Mouse (Mus musculus) gastrocnemius, adult 2 months (tissue): ENCODE measurements around the gene A830018L16Rik. TPM values are rescaled to one million over a fixed set of nuclear protein-coding genes. Genes with fewer than 3 reads are reported as not detected.
"Not testable (repeated sequence)": the region's sequence is repeated elsewhere in the genome, so short reads cannot be mapped to it uniquely, and the experiment has no call there.

Experiments
- DNase-seq: peaks from one replicate; pipeline ENCODE4 v3.0.0; 2022
- H3K27ac ChIP-seq: fragments of 200-600 bp; 2 replicates; pipeline ENCODE4 v1.8.1; 2022; ENCODE audit warnings: mild to moderate bottlenecking
- H3K4me3 ChIP-seq: fragments of 200-600 bp; 2 replicates; pipeline ENCODE4 v1.8.1; 2022; ENCODE audit warnings: mild to moderate bottlenecking, moderate library complexity
- CTCF ChIP-seq: fragments of 200-600 bp; IDR thresholded peaks from 2 replicates; pipeline ENCODE4 v1.8.1; 2022; ENCODE audit warnings: antibody characterized with exemption, mild to moderate bottlenecking, moderate library complexity
- intact Hi-C: fragments of 180-260 bp; cut with DNase I; formaldehyde crosslinking; loops from one replicate; pipeline ENCODE4 v1.15.1; 2025
- total RNA-seq, 2 experiments: library from RNA; stranded (reverse); gene quantifications; 2 replicates each; pipeline ENCODE4 v1.2.3; 2021

Gene A830018L16Rik
- total RNA-seq, 2 experiments from 2014 or later, result not detected

DNA sequence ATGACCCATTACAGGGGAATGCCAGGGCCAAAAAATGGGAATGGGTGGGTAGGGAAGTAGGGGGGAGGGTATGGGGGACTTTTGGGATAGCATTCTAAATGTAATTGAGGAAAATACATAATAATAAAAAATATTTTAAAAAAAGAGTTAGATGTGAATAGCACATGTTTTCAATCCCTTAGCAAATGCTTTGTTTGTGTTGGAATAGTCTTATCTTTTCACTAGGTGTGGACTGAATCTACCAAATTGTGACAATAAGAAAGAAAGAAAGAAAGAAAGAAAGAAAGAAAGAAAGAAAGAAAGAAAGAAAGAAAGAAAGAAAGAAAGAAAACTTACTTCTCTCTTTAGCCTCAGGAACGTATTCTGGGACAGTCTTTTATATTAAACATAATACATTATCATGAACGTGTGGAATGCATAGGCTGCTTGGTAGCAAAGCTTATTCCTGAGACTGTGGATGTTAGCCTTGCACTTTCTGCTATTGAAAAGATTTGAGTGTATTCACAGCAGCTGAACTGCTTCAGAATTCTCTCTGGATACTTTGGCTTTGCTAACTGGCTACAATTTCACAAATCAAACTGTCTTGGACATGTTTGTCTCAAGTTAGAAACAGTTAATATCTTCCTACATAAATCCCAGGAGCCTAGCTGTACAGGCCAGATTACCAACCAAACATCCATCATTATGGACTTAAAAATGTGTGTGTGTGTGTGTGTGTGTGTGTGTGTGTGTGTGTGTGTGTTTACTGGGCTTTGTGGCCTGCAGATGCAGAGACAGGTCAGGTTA is 545.7 kb downstream of the A830018L16Rik start:
- TF ChIP-seq CTCF, result no peak
- no peak for DNase-seq
- no peak overlapping the region for H3K27ac ChIP-seq
- no peak overlapping the region for H3K4me3 ChIP-seq
- intact Hi-C loops, result no loop called here

GRCm38 (mm10) chr1:11982590-11983136 is 568.8 kb downstream of the A830018L16Rik start:
- DNase-seq, result no peak
- no peak for TF ChIP-seq CTCF
- no peak overlapping the region for H3K4me3 ChIP-seq
- no peak overlapping the region for H3K27ac ChIP-seq
- intact Hi-C loops, result no loop called here

DNA sequence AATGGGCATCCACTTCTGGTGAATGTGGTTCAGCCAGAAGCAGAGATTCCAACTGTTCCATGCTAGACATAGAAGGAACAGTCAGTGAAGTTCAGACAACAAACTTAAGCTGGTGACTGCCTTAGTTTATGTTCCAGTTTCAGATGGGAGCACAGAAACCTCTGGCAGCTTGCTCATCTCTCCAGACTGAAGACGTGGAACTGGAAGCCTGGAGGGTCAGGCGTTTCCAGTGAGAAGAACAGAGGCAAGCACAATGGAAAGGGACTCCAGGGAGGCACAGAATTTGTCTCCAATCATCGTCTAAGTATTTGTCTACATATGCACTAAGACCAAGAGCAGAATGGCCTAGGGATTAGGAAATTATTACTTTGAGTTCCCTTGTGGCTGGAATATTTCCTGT is 576.1 kb downstream of the A830018L16Rik start:
- no peak for TF ChIP-seq CTCF
- H3K4me3 ChIP-seq, result no peak overlapping the region
- intact Hi-C loops, result no loop called here
- no peak overlapping the region for H3K27ac ChIP-seq
- DNase-seq, result no peak

DNA sequence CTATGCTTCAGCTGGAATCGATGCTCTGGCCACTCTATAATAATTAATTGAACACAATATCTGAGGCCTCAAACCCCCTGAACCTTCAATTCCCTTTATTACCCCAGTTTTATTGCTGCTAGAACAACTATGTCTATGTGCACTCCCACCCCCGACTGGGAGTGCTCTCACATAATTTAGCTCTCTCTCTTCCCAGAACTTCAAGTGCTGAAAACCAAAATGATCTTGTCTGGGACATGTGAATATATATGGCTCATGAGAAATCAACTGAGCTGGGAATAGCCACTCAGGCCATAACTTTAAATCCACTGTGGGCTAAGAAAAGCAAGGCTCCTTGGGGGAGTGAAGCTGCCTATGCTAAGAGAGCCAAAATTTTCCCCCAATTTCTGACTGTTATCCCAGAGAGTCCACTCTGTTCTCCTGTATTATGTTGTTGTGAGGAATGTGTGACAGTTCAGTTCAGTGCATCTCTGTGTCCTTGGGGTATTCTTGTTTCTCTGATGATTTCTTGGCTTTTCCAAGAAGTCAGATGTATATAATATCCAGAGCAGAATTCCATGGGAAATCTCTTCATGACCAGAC is 582.5 kb downstream of the A830018L16Rik start:
- TF ChIP-seq CTCF, result no peak
- no peak for DNase-seq
- intact Hi-C loops, result no loop called here
- Histone ChIP-seq H3K4me3 (no peak overlapping the region), H3K27ac (no peak overlapping the region)

- no peak overlapping the region for H3K27ac ChIP-seq
- intact Hi-C loops, result no loop called here
- no peak for DNase-seq
- no peak overlapping the region for H3K4me3 ChIP-seq
- TF ChIP-seq CTCF, result no peak
Measured at GRCm38 (mm10) chr1:11997574-11997973, 583.7 kb downstream of the A830018L16Rik start.

- TF ChIP-seq CTCF, result no peak
- H3K4me3 ChIP-seq, result no peak overlapping the region
- no peak for DNase-seq
- H3K27ac ChIP-seq, result no peak overlapping the region
- intact Hi-C loops, result no loop called here
Measured at GRCm38 (mm10) chr1:12000557-12000956, 586.7 kb downstream of the A830018L16Rik start.

DNA sequence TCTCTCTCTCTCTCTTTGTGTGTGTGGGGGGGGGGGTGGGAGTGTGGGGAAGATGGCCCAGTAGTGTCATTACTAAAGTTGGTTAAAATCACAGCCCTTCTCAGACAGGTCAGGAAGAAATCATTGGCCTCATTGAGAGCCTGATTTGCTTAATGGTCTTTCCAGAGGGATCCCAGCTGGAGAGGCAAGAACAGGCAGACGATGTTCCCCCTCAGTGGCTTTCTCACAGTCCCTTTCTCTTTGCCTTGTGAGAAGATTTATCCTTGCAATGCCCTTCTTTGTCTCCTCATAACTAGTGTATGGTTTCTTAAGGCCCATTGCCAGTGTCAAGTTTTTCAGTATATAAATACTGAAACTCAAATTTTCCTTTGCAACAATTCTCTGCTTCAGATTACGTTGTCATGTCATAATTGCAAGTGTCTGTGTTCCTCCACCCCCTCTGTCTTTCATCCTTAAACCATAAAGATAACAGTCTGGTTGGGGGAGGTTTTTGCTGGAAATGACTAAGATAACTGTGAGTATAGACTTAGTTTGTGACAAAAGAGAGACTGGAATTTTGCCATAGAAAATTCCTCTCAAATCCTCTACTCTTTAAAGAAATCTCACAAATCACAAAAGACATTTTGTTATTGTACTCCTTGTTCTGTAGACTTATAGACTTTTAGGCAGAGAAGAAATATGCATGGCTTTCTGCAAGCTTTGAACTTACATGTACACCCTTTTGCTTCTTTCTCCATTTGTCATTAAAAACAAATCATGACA is 595.1 kb downstream of the A830018L16Rik start:
- Histone ChIP-seq H3K27ac (no peak overlapping the region), H3K4me3 (no peak overlapping the region)

DNA sequence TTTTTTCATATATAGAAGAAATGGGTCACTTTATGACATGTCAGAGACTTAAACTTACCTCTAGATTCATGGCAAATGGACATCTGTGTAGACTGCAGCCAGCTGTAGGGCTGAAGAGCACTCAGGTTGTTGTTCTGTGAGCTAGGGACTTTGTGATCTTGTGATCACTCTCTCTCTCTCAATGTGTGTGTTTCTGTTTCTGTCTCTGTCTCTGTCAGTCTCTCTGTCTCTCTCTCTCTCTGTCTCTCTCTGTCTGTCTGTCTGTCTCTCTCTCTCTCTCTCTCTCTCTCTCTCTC is 595.6 kb downstream of the A830018L16Rik start:
- Histone ChIP-seq H3K27ac (no peak overlapping the region), H3K4me3 (no peak overlapping the region)
- TF ChIP-seq CTCF, result no peak
- intact Hi-C loops, result no loop called here
- no peak for DNase-seq

More for the DNA sequence above, 595.1 kb downstream of the A830018L16Rik start:
- intact Hi-C loops, result no loop called here
- no peak for TF ChIP-seq CTCF
- DNase-seq, result no peak

DNA sequence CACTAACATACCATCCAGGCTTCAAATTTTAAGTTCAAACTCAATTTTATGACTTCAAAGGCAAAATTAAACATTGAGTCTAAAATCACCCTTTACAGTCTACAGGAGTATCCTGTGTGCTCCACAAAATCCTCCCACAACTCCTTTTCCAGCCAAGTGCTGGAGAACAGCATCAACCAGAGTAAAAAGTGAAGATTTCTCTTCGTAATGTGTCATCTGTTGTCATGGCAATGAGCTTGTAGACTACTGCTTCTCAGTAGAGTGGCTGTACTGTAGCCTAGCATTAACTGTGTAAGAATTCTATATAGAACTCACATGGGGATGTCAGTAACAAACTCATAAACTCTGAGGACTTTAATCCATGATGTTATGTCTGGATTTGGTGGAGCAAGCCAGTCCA is 596.7 kb downstream of the A830018L16Rik start:
- intact Hi-C loops, result no loop called here
- DNase-seq, result no peak
- Histone ChIP-seq H3K27ac (no peak overlapping the region), H3K4me3 (no peak overlapping the region)
- TF ChIP-seq CTCF, result no peak

GRCm38 (mm10) chr1:12020646-12021045 is 606.7 kb downstream of the A830018L16Rik start:
- H3K27ac ChIP-seq, DNase-seq, intact Hi-C loops, H3K4me3 ChIP-seq: not testable (repeated sequence)
